Mouse (Mus musculus) liver, embryonic 11.5 days (tissue): Measurements from ENCODE around the gene Adamtsl4. TPM values are rescaled to one million over a fixed set of nuclear protein-coding genes. Genes with fewer than 3 reads are reported as not detected.

Experiments used
- ATAC-seq: fragments of 200-750 bp; cut with Nextera tagmentation; replicated peaks from 2 replicates; pipeline ENCODE4 v1.8.0; 2017; ENCODE audit warnings: moderate number of reproducible peaks, mild to moderate bottlenecking, moderate TSS enrichment, moderate library complexity; ENCODE audit not compliant: low FRiP score
- DNase-seq: peaks from one replicate; pipeline ENCODE4 v3.0.0-alpha.2; 2017; ENCODE audit warnings: low spot score
- H3K27ac ChIP-seq: fragments of 300-500 bp; sonication (generic); 2 replicates; pipeline ENCODE4 v1.5.1; 2014; ENCODE audit warnings: mild to moderate bottlenecking, low read depth, low read length, control low read depth
- H3K27me3 ChIP-seq: fragments of 300-500 bp; sonication (generic); replicated peaks from 2 replicates; pipeline ENCODE4 v1.6.1; 2014; ENCODE audit warnings: low read length, mixed read lengths; ENCODE audit not compliant: control insufficient read depth, insufficient read depth
- H3K36me3 ChIP-seq: fragments of 300-500 bp; sonication (generic); 2 replicates; pipeline ENCODE4 v1.6.1; 2014; ENCODE audit warnings: mild to moderate bottlenecking, low read length, moderate library complexity, mixed read lengths; ENCODE audit not compliant: control insufficient read depth, insufficient read depth
- H3K4me1 ChIP-seq: fragments of 300-500 bp; sonication (generic); replicated peaks from 2 replicates; pipeline ENCODE4 v1.6.1; 2014; ENCODE audit warnings: low read length, mixed read lengths; ENCODE audit not compliant: control insufficient read depth, insufficient read depth
- H3K4me2 ChIP-seq: fragments of 300-500 bp; sonication (generic); 2 replicates; pipeline ENCODE4 v1.6.1; 2014; ENCODE audit warnings: mild to moderate bottlenecking, control low read depth, moderate library complexity
- H3K4me3 ChIP-seq: fragments of 300-500 bp; sonication (generic); 2 replicates; pipeline ENCODE4 v1.5.1; 2014; ENCODE audit warnings: low read depth, low read length, control low read depth
- H3K9ac ChIP-seq: fragments of 300-500 bp; sonication (generic); 2 replicates; pipeline ENCODE4 v1.6.1; 2014; ENCODE audit warnings: low read depth, low read length, control low read depth
- H3K9me3 ChIP-seq: fragments of 300-500 bp; sonication (generic); 2 replicates; pipeline ENCODE4 v1.6.1; 2016; ENCODE audit warnings: low read length, inconsistent platforms, mixed read lengths; ENCODE audit not compliant: control insufficient read depth
- WGBS: fragments of 180-500 bp; shearing (Covaris S2); extraction: QIAGEN DNeasy Blood & Tissue Kit; methylation state at CpG from one replicate; pipeline ENCODE4 v1.1.7; 2014; 5-methylcytosine and 5-hydroxymethylcytosine counted together
- polyA plus RNA-seq: library from polyadenylated mRNA; unstranded; fragments of >200 nt; fragmentation: Nextera tagmentation; extraction: Ambion mirVana; gene quantifications from 2 replicates; pipeline ENCODE4 v1.2.1, GENCODE M21; 2014

Adamtsl4 gene
- polyA plus RNA-seq, 1 experiment from 2014 or later: 1.2 TPM

GRCm38 (mm10) chr3:95685701-95686100, 2.0 kb downstream of the Adamtsl4 start:
- Histone ChIP-seq H3K9me3 (no peaks in the 10 kb centered on the region), H3K4me1 (peaks cover 25% of the 10 kb centered on the region), H3K4me3 (no peak overlapping the region), H3K27me3 (peaks cover 14% of the 10 kb centered on the region), H3K27ac (no peak overlapping the region), H3K36me3 (no peaks in the 10 kb centered on the region), H3K4me2 (no peak overlapping the region), H3K9ac (no peak overlapping the region)
- no peak for DNase-seq
- WGBS: 75% methylated on average over 2 of the region's 2 CpGs
- ATAC-seq: no peak

- no peak for ATAC-seq
- whole genome bisulfite sequencing: 81% methylated on average over 4 of the region's 4 CpGs
- Histone ChIP-seq H3K36me3 (no peaks in the 10 kb centered on the region), H3K9ac (no peak overlapping the region), H3K27ac (no peak overlapping the region), H3K27me3 (peaks cover 14% of the 10 kb centered on the region), H3K9me3 (no peaks in the 10 kb centered on the region), H3K4me1 (peaks cover 28% of the 10 kb centered on the region), H3K4me3 (no peak overlapping the region), H3K4me2 (no peak overlapping the region)
- no peak for DNase-seq
Observed at GRCm38 (mm10) chr3:95685301-95685700, 2.4 kb downstream of the Adamtsl4 start.

- Histone ChIP-seq H3K4me1 (peaks cover 26% of the 10 kb centered on the region), H3K36me3 (no peaks in the 10 kb centered on the region), H3K9me3 (no peaks in the 10 kb centered on the region), H3K27ac (no peak overlapping the region), H3K9ac (no peak overlapping the region), H3K4me2 (no peak overlapping the region), H3K27me3 (peaks cover 14% of the 10 kb centered on the region), H3K4me3 (no peak overlapping the region)
- WGBS: 38% methylated on average over 5 of the region's 8 CpGs
- ATAC-seq: no peak
- DNase-seq: no peak
Observed at GRCm38 (mm10) chr3:95684846-95685245, 2.9 kb downstream of the Adamtsl4 start.

GRCm38 (mm10) chr3:95682878-95683277, 4.8 kb downstream of the Adamtsl4 start:
- Histone ChIP-seq H3K9ac (no peak overlapping the region), H3K27me3 (peaks cover 14% of the 10 kb centered on the region), H3K4me3 (no peak overlapping the region), H3K4me1 (peaks cover 21% of the 10 kb centered on the region), H3K36me3 (no peaks in the 10 kb centered on the region), H3K9me3 (no peaks in the 10 kb centered on the region), H3K27ac (no peak overlapping the region), H3K4me2 (no peak overlapping the region)
- WGBS: 66% methylated on average over 5 of the region's 5 CpGs
- DNase-seq (no peak), ATAC-seq (no peak)

GRCm38 (mm10) chr3:95681365-95681764, 6.4 kb downstream of the Adamtsl4 start:
- H3K9me3 ChIP-seq: no peaks in the 10 kb centered on the region
- H3K4me2 ChIP-seq: peak overlapping the region; percentile 1; the same call in 1 of the 2 replicates
- WGBS: 22% methylated on average over 11 of the region's 11 CpGs
- ATAC-seq (no peak), DNase-seq (no peak)
- H3K4me1 ChIP-seq: peaks cover 25% of the 10 kb centered on the region
- H3K9ac ChIP-seq: no peak overlapping the region
- no peak overlapping the region for H3K27ac ChIP-seq
- H3K27me3 ChIP-seq: peaks cover 4% of the 10 kb centered on the region
- no peaks in the 10 kb centered on the region for H3K36me3 ChIP-seq
- no peak overlapping the region for H3K4me3 ChIP-seq

GRCm38 (mm10) chr3:95680673-95681072, 7.0 kb downstream of the Adamtsl4 start:
- ATAC-seq (no peak), DNase-seq (no peak)
- no peaks in the 10 kb centered on the region; the same call in 1 of the 2 replicates for H3K27me3 ChIP-seq
- no peak overlapping the region for H3K4me2 ChIP-seq
- WGBS: 90% methylated on average over 6 of the region's 6 CpGs
- no peak overlapping the region for H3K27ac ChIP-seq
- no peak overlapping the region for H3K9ac ChIP-seq
- peaks cover 30% of the 10 kb centered on the region for H3K4me1 ChIP-seq
- H3K4me3 ChIP-seq: no peak overlapping the region
- H3K36me3 ChIP-seq: no peaks in the 10 kb centered on the region
- no peaks in the 10 kb centered on the region for H3K9me3 ChIP-seq

GRCm38 (mm10) chr3:95679551-95679950, 8.2 kb downstream of the Adamtsl4 start:
- WGBS: 86% methylated on average over 8 of the region's 8 CpGs
- no peak overlapping the region for H3K4me2 ChIP-seq
- no peaks in the 10 kb centered on the region for H3K27me3 ChIP-seq
- no peaks in the 10 kb centered on the region for H3K36me3 ChIP-seq
- H3K27ac ChIP-seq: no peak overlapping the region
- H3K4me3 ChIP-seq: no peak overlapping the region
- ATAC-seq (no peak), DNase-seq (no peak)
- H3K4me1 ChIP-seq: peaks cover 42% of the 10 kb centered on the region
- H3K9ac ChIP-seq: no peak overlapping the region
- no peaks in the 10 kb centered on the region for H3K9me3 ChIP-seq

- Histone ChIP-seq H3K9me3 (no peaks in the 10 kb centered on the region), H3K36me3 (no peaks in the 10 kb centered on the region), H3K9ac (no peak overlapping the region), H3K4me3 (no peak overlapping the region), H3K27me3 (no peaks in the 10 kb centered on the region), H3K4me1 (peaks cover 62% of the 10 kb centered on the region), H3K27ac (no peak overlapping the region), H3K4me2 (no peak overlapping the region)
- ATAC-seq (no peak), DNase-seq (no peak)
- WGBS: 73% methylated on average over 19 of the region's 19 CpGs
Observed at GRCm38 (mm10) chr3:95677420-95678090, 10.2 kb downstream of the Adamtsl4 start.

- ATAC-seq (no peak), DNase-seq (peak; percentile 69)
- Histone ChIP-seq H3K4me3 (no peak overlapping the region), H3K27me3 (no peaks in the 10 kb centered on the region), H3K9ac (no peak overlapping the region), H3K4me1 (peaks cover 65% of the 10 kb centered on the region), H3K9me3 (no peaks in the 10 kb centered on the region), H3K4me2 (no peak overlapping the region), H3K27ac (no peak overlapping the region), H3K36me3 (no peaks in the 10 kb centered on the region)
- 46% methylated on average over 15 of the region's 15 CpGs for WGBS
Observed at GRCm38 (mm10) chr3:95676745-95677419, 10.8 kb downstream of the Adamtsl4 start.
